9 mouse cellular contexts compared by ENCODE assay signal in the genomic region with DNA sequence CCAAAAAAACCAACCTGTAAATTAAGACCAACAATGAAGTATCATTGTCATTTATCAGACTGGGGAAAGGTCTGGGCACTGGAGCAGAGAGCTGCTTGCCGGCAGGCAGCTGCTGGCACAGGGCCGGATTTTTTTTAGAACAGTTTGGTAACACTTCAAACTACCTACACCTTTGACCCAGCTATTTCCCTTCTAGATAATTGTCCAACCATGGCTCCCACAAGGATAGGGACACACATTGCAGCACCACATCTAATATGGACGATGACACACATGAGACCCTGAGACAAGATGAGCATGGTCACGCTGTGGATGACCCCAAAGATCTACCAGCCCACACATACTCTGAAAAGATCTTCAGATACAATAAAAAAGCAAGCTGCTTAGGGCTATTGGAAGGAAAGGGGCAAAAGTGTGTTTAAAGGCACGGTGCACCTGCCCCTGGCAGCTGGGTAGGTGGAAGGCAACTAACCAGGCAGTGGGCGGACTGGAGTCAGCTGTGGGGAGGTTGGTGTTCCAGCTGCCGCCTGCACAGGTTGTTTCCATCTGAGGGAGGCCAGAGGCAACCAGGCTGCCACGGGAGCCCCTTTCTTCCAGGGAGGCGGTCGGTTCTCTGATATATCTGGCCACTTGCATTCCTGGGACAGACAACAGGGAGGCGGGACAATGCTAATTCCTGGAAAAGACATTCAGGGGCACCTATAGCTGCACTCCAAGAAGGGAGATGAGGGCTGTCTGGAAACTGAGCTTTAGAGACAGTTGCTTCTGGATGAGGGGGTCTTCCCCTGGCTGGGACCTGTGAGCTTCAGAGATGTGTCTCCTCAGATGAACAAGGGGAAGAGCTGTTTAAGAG. TPM values are rescaled to one million over a fixed set of nuclear protein-coding genes. Genes with fewer than 3 reads are reported as not detected.
DNase-seq lines count a peak whose midpoint lies in the region; ATAC-seq lines count a peak whose summit lies in the region.
"Had no signal": no experiment of that assay in that cellular context is flagged by ENCODE, and none has a peak within 500 bp of the region (broad histone marks: within the 10 kb centered on the region; RNA-seq: fewer than 3 reads in every experiment).

No protein-coding gene starts in this region.

- peaks cover 10% of the 10 kb centered on the region; the same call in 1 of the 2 replicates for H3K36me3 ChIP-seq in kidney, embryonic 15.5 days
- 0 out of 2 replicates have a peak, but pooled peaks cover 2% of the 10 kb centered on the region for H3K36me3 ChIP-seq in hindbrain, embryonic 16.5 days (ENCODE audit: control insufficient read depth, insufficient read depth, low read length)

- no peak overlapping the region for H3K4me2 ChIP-seq in kidney, embryonic 15.5 days
- H3K4me2 ChIP-seq in hindbrain, embryonic 16.5 days (ENCODE audit: low read length): no peak overlapping the region

- intact Hi-C loops in heart, postnatal 25 days (cut with DNase I): no loop called here

- no peaks in the 10 kb centered on the region for H3K27me3 ChIP-seq in kidney, embryonic 15.5 days
- no peaks in the 10 kb centered on the region for H3K27me3 ChIP-seq in hindbrain, embryonic 16.5 days (replicated peaks; ENCODE audit: control insufficient read depth, insufficient read depth, low read length)
- H3K27me3 ChIP-seq: CH12.LX had no signal

- 38% methylated on average over 11 of the region's 11 CpGs for WGBS in kidney, embryonic 15.5 days
- WGBS in hindbrain, embryonic 16.5 days: 63% methylated on average over 11 of the region's 11 CpGs

- peak; percentile 68 to 69 for DNase-seq in heart, adult 18-20 months
- DNase-seq in heart, postnatal 25 days (ENCODE audit: low spot score): no peak
- DNase-seq in brain, adult 2 months (ENCODE audit: low read depth, low spot score): peak; percentile 15
- peak; percentile 25 for DNase-seq in skeletal muscle tissue, adult 2 months (ENCODE audit: low read depth, low spot score)
- no peak for DNase-seq in left cerebral cortex, adult 9 months (ENCODE audit: low spot score in 2 of 2)
- DNase-seq in gastrocnemius, postnatal 4 days (ENCODE audit: low spot score in 2 of 2): no peak

- no peak overlapping the region for H3K9ac ChIP-seq in kidney, embryonic 15.5 days
- H3K9ac ChIP-seq in hindbrain, embryonic 16.5 days (ENCODE audit: low read depth, low read length): no peak overlapping the region

- H3K9me3 ChIP-seq in kidney, embryonic 15.5 days (replicated peaks): no peaks in the 10 kb centered on the region
- no peaks in the 10 kb centered on the region for H3K9me3 ChIP-seq in hindbrain, embryonic 16.5 days (ENCODE audit: control insufficient read depth, low read length)

- peak overlapping the region; percentile 89 for H3K27ac ChIP-seq in kidney, embryonic 15.5 days
- H3K27ac ChIP-seq in hindbrain, embryonic 16.5 days (ENCODE audit: low read depth, low read length): no peak overlapping the region

- H3K4me3 ChIP-seq in kidney, embryonic 15.5 days (replicated peaks): no peak overlapping the region
- no peak overlapping the region for H3K4me3 ChIP-seq in hindbrain, embryonic 16.5 days (ENCODE audit: low read length)

- peak; percentile 47; the same call in 1 of the 2 replicates for ATAC-seq in kidney, embryonic 15.5 days (replicated peaks; ENCODE audit: low FRiP score)
- ATAC-seq in hindbrain, embryonic 16.5 days: no peak

- peaks cover 36% of the 10 kb centered on the region for H3K4me1 ChIP-seq in kidney, embryonic 15.5 days
- no peaks in the 10 kb centered on the region for H3K4me1 ChIP-seq in hindbrain, embryonic 16.5 days (ENCODE audit: control insufficient read depth, insufficient read depth, low read depth, low read length)

RNA-seq across cellular contexts. Expression of gene Fasn, which starts 28.0 kb away (rescaled TPM):
- 100 to 1,000 TPM in 1 of 2 experiments, 10 to 100 TPM in 1; 41.4 to 258 TPM for total RNA-seq in heart, adult 18-20 months (2021)
- total RNA-seq in heart, postnatal 25 days (2021): 10 to 100 TPM; 29.8 to 52.8 TPM
- 44.1 and 51.8 TPM in 2 replicates for polyA plus RNA-seq in kidney, embryonic 15.5 days (2015; fragmentation: Nextera tagmentation; extraction: Ambion mirVana)
- total RNA-seq in gastrocnemius, postnatal 4 days (2021): 10 to 100 TPM; 48.6 to 49.9 TPM
- 82.9 and 92.6 TPM in 2 replicates for polyA plus RNA-seq in hindbrain, embryonic 16.5 days (2015; fragmentation: Nextera tagmentation; extraction: Ambion mirVana)

RNA-seq across cellular contexts. Expression of gene Dus1l, which starts 56.1 kb away (rescaled TPM):
- 10 to 100 TPM; 22.4 to 30.3 TPM for total RNA-seq in heart, adult 18-20 months (2021)
- total RNA-seq in heart, postnatal 25 days (2021): 10 to 100 TPM; 26.8 to 27.8 TPM
- polyA plus RNA-seq in kidney, embryonic 15.5 days (2015; fragmentation: Nextera tagmentation; extraction: Ambion mirVana): 74.2 and 87.2 TPM in 2 replicates
- 10 to 100 TPM; 37.8 TPM for total RNA-seq in gastrocnemius, postnatal 4 days (2021)
- polyA plus RNA-seq in hindbrain, embryonic 16.5 days (2015; fragmentation: Nextera tagmentation; extraction: Ambion mirVana): 46.9 and 48.5 TPM in 2 replicates

Comparison
In these comparisons a context has a peak if more than half of its experiments do, and no peak if none do; other contexts are left out.
1. DNase-seq: peak in heart, adult 18-20 months (2 of 2), brain, adult 2 months (single experiment) and skeletal muscle tissue, adult 2 months (single experiment); none in heart, postnatal 25 days (single experiment), left cerebral cortex, adult 9 months (0 of 2) and gastrocnemius, postnatal 4 days (0 of 2).